In the genomic region with DNA sequence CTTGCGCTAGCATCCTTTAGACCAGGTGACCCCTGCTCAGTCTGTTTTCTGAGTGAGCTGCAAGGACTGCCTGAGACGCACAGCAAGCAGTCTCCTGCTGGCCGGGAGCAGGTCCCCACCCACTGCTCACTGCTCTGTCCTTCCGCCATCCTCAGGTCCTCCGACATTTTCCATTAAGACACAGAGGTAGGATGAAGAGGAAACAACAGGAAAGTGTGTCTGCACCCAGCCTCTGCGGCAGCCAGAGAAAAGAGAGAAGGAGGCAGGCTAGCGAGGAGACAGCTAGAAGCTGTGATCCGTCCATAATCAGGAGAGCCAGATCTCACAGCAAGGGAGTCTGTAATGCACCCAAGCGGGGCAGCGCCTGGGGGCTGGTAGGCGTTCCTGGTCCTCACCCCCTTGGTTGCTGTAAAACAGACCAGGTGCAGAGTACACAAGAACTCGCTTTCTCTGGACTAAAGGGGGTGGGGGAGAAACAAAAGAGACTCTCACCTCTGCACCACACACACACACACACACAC, we compare ENCODE assay signal across 8 mouse cellular contexts. TPM values are rescaled to one million over a fixed set of nuclear protein-coding genes. Genes with fewer than 3 reads are reported as not detected.
DNase-seq lines count a peak whose midpoint lies in the region; ATAC-seq and TF ChIP-seq lines count a peak whose summit lies in the region.

No protein-coding gene starts in this region.

- H3K36me3 ChIP-seq in heart, postnatal 0 days (replicated peaks; ENCODE audit: control insufficient read depth, insufficient read depth, low read length), result no peaks in the 10 kb centered on the region

- no peak for TF ChIP-seq EP300 in heart, postnatal 0 days (IDR thresholded peaks at IDR 0.05; ENCODE audit: low read depth)

- ATAC-seq in heart, postnatal 0 days (ENCODE audit: insufficient read depth, low read depth), result no peak
- ATAC-seq in erythroid progenitor cell, adult 5-6 weeks (replicated peaks; ENCODE audit: low FRiP score, poor library complexity, severe bottlenecking), result no peak

- H3K4me1 ChIP-seq in heart, postnatal 0 days (ENCODE audit: control insufficient read depth, insufficient read depth), result peaks cover 5% of the 10 kb centered on the region; the same call in 1 of the 2 replicates
- H3K4me1 ChIP-seq in olfactory bulb, adult 2 months (ENCODE audit: control insufficient read depth, insufficient read depth, low read length), result peaks cover 9% of the 10 kb centered on the region; the same call in 1 of the 2 replicates

- peaks cover 26% of the 10 kb centered on the region; the same call in 1 of the 2 replicates for H3K27me3 ChIP-seq in heart, postnatal 0 days (ENCODE audit: control insufficient read depth, insufficient read depth, low read length)

- intact Hi-C loops in left cerebral cortex, postnatal 36 days (cut with DNase I), result no loop called here

- peak overlapping the region; percentile 91 for H3K4me2 ChIP-seq in heart, postnatal 0 days (ENCODE audit: low read depth, low read length)

- no peak overlapping the region for H3K9ac ChIP-seq in heart, postnatal 0 days (replicated peaks; ENCODE audit: low read depth, low read length)

- peak; percentile 30 to 35 for DNase-seq in left cerebral cortex, adult 18-20 months (ENCODE audit: low spot score in 2 of 2)
- no peak for DNase-seq in left cerebral cortex, adult 11 months (ENCODE audit: low spot score)
- DNase-seq in embryo, embryonic 10 days (ENCODE audit: low spot score), result peak; percentile 13
- no peak for DNase-seq in heart, postnatal 0 days (ENCODE audit: low spot score)
- DNase-seq in left cerebral cortex, postnatal 36 days (ENCODE audit: low spot score in 2 of 2), result peak; percentile 46 to 53
- DNase-seq in lung, postnatal 36 days, result no peak

- no peak for TF ChIP-seq CTCF in heart, postnatal 0 days (IDR thresholded peaks at IDR 0.05; ENCODE audit: low read depth)
- TF ChIP-seq CTCF in olfactory bulb, adult 2 months (IDR thresholded peaks at IDR 0.05; ENCODE audit: insufficient read depth, low read depth, low read length), result no peak

- peak overlapping the region; percentile 58 for H3K4me3 ChIP-seq in heart, postnatal 0 days (ENCODE audit: low read depth, low read length)
- H3K4me3 ChIP-seq in olfactory bulb, adult 2 months (ENCODE audit: insufficient read depth, low read depth, low read length), result peak overlapping the region; percentile 80

- WGBS in heart, postnatal 0 days, result 3% methylated on average over 12 of the region's 12 CpGs
- 1% methylated on average over 12 of the region's 12 CpGs for WGBS in olfactory bulb, adult 2 months

- H3K27ac ChIP-seq in heart, postnatal 0 days (ENCODE audit: low read depth), result no peak overlapping the region
- H3K27ac ChIP-seq in olfactory bulb, adult 2 months (ENCODE audit: insufficient read depth, low read depth, low read length), result no peak overlapping the region

- no peak for TF ChIP-seq POLR2A in olfactory bulb, adult 2 months (IDR thresholded peaks at IDR 0.05; ENCODE audit: insufficient read depth, low read depth, low read length)

- H3K9me3 ChIP-seq in heart, postnatal 0 days (replicated peaks; ENCODE audit: control insufficient read depth, low read length), result no peaks in the 10 kb centered on the region

RNA-seq across cellular contexts. Expression of a gene that starts 1.1 kb away (rescaled TPM):
- 10 to 100 TPM; 66.7 to 68.3 TPM for total RNA-seq in left cerebral cortex, adult 18-20 months (2021)
- 0.34 and 0.39 TPM in 2 replicates for total RNA-seq in heart, postnatal 0 days (2014; rRNA removed; ENCODE audit: low replicate concordance)
- 0.45 and 0.67 TPM in 2 replicates for polyA plus RNA-seq in heart, postnatal 0 days (2015; fragmentation: Nextera tagmentation; extraction: Ambion mirVana)
- 10 to 100 TPM; 60.3 to 69.2 TPM for total RNA-seq in left cerebral cortex, postnatal 36 days (2021)
- polyA plus RNA-seq in olfactory bulb, adult 2 months (2012; ENCODE audit: insufficient read depth, insufficient read length, low replicate concordance, missing spikeins), result not detected in 2 replicates
- not detected in 2 replicates for total RNA-seq in erythroid progenitor cell, adult 5-6 weeks (2015; ENCODE audit: low replicate concordance)
- not detected in 2 replicates for total RNA-seq in erythroid progenitor cell, adult 5-6 weeks (2017; ENCODE audit: low replicate concordance)

Comparison
In these comparisons a context has a peak if more than half of its experiments do, and no peak if none do; other contexts are left out.
1. DNase-seq: peak in left cerebral cortex, adult 18-20 months (2 of 2), embryo, embryonic 10 days (single experiment) and left cerebral cortex, postnatal 36 days (2 of 2); none in left cerebral cortex, adult 11 months (single experiment), heart, postnatal 0 days (single experiment) and lung, postnatal 36 days (single experiment).
2. RNA of a gene that starts 1.1 kb away (total RNA-seq): 60.3 to 69.2 TPM in left cerebral cortex, postnatal 36 days and 66.7 to 68.3 TPM in left cerebral cortex, adult 18-20 months; 0.34 to 0.39 TPM in heart, postnatal 0 days and not detected in erythroid progenitor cell, adult 5-6 weeks; every median in the first group is over 10 times any median in the second.